Mouse (Mus musculus) kidney, embryonic 16.5 days (tissue): ENCODE results near the gene Ccdc105. TPM values are rescaled to one million over a fixed set of nuclear protein-coding genes. Genes with fewer than 3 reads are reported as not detected.

ENCODE experiments used
- ATAC-seq: fragments of 200-750 bp; cut with Nextera tagmentation; 2 replicates; pipeline ENCODE4 v1.8.0; 2017; ENCODE audit warnings: moderate TSS enrichment; ENCODE audit not compliant: low FRiP score, low TSS enrichment
- H3K27ac ChIP-seq: fragments of 300-500 bp; sonication (generic); 2 replicates; pipeline ENCODE4 v1.5.1; 2014; ENCODE audit warnings: low read length
- H3K27me3 ChIP-seq: fragments of 300-500 bp; sonication (generic); 2 replicates; pipeline ENCODE4 v1.6.1; 2014; ENCODE audit warnings: low read length, control low read depth, mixed read lengths; ENCODE audit not compliant: insufficient read depth
- H3K36me3 ChIP-seq: fragments of 300-500 bp; sonication (generic); 2 replicates; pipeline ENCODE4 v1.6.1; 2014; ENCODE audit warnings: low read length, control low read depth, mixed read lengths; ENCODE audit not compliant: insufficient read depth
- H3K4me1 ChIP-seq: fragments of 300-500 bp; sonication (generic); 2 replicates; pipeline ENCODE4 v1.6.1; 2014; ENCODE audit warnings: low read length, control low read depth, mixed read lengths; ENCODE audit not compliant: insufficient read depth
- H3K4me2 ChIP-seq: fragments of 300-500 bp; sonication (generic); replicated peaks from 2 replicates; pipeline ENCODE4 v1.6.1; 2014; ENCODE audit warnings: low read depth, low read length
- H3K4me3 ChIP-seq: fragments of 300-500 bp; sonication (generic); 2 replicates; pipeline ENCODE4 v1.5.1; 2014; ENCODE audit warnings: mild to moderate bottlenecking, low read length
- H3K9ac ChIP-seq: fragments of 300-500 bp; sonication (generic); replicated peaks from 2 replicates; pipeline ENCODE4 v1.6.1; 2014; ENCODE audit warnings: low read length
- H3K9me3 ChIP-seq: fragments of 300-500 bp; sonication (generic); 2 replicates; pipeline ENCODE4 v1.6.1; 2016; ENCODE audit warnings: low read length, control low read depth
- WGBS: fragments of 180-500 bp; shearing (Covaris S2); extraction: QIAGEN DNeasy Blood & Tissue Kit; methylation state at CpG from one replicate; pipeline ENCODE4 v1.1.7; 2014; 5-methylcytosine and 5-hydroxymethylcytosine counted together
- polyA plus RNA-seq: library from polyadenylated mRNA; unstranded; fragments of >200 nt; fragmentation: Nextera tagmentation; extraction: Ambion mirVana; gene quantifications from 2 replicates; pipeline ENCODE4 v1.2.1, GENCODE M21; 2015

The Ccdc105 gene
- polyA plus RNA-seq, 1 experiment from 2014 or later: not detected

DNA sequence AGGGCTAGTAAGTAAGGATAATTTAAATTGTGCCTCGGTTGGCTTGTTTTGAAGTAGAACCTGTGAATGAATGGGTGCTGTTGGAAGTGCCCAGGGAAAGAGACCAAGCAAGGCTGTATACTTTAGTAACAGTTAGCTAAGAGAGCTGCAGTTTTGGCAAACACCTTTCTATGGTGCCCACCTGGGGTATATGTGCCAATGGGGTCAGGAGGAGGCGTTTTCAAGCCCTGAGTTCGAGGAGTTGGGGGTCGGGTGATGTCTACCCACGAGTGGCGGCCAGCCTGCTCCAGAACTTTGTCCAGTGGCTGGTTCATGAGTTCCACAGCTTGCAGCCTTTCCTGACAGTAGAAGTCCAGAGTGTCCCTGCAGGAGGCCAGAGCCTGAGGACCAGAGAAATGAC, 3.9 kb downstream of the Ccdc105 start:
- H3K9ac ChIP-seq: no peak overlapping the region
- H3K27ac ChIP-seq: no peak overlapping the region
- ATAC-seq: no peak
- H3K4me2 ChIP-seq: no peak overlapping the region
- H3K9me3 ChIP-seq: no peaks in the 10 kb centered on the region
- 94% methylated on average over 6 of the region's 6 CpGs for WGBS
- peaks cover 13% of the 10 kb centered on the region; the same call in 1 of the 2 replicates for H3K4me1 ChIP-seq
- no peaks in the 10 kb centered on the region for H3K36me3 ChIP-seq
- peaks cover 6% of the 10 kb centered on the region; the same call in 1 of the 2 replicates for H3K27me3 ChIP-seq
- H3K4me3 ChIP-seq: no peak overlapping the region

- no peak overlapping the region for H3K4me2 ChIP-seq
Observed at GRCm38 (mm10) chr10:78748161-78748560, 4.7 kb downstream of the Ccdc105 start.

GRCm38 (mm10) chr10:78747035-78747721, 5.7 kb downstream of the Ccdc105 start:
- peak overlapping the region; percentile 39 for H3K4me3 ChIP-seq
- no peaks in the 10 kb centered on the region for H3K36me3 ChIP-seq
- peaks cover 10% of the 10 kb centered on the region; the same call in 1 of the 2 replicates for H3K4me1 ChIP-seq
- ATAC-seq: peak; percentile 72
- H3K27ac ChIP-seq: no peak overlapping the region
- H3K27me3 ChIP-seq: peaks cover 6% of the 10 kb centered on the region; the same call in 1 of the 2 replicates
- peak overlapping the region; percentile 28 for H3K9ac ChIP-seq
- WGBS: 2% methylated on average over 27 of the region's 27 CpGs
- H3K4me2 ChIP-seq: peak overlapping the region; percentile 62
- H3K9me3 ChIP-seq: no peaks in the 10 kb centered on the region

More at GRCm38 (mm10) chr10:78748161-78748560, 4.7 kb downstream of the Ccdc105 start:
- Histone ChIP-seq H3K9me3 (no peaks in the 10 kb centered on the region), H3K9ac (no peak overlapping the region), H3K27me3 (peaks cover 6% of the 10 kb centered on the region; the same call in 1 of the 2 replicates), H3K4me1 (peaks cover 13% of the 10 kb centered on the region; the same call in 1 of the 2 replicates), H3K27ac (no peak overlapping the region), H3K4me3 (no peak overlapping the region), H3K36me3 (no peaks in the 10 kb centered on the region)
- 81% methylated on average over 13 of the region's 13 CpGs for WGBS
- no peak for ATAC-seq

GRCm38 (mm10) chr10:78745453-78746232, 7.2 kb downstream of the Ccdc105 start:
- Histone ChIP-seq H3K27me3 (no peaks in the 10 kb centered on the region), H3K36me3 (no peaks in the 10 kb centered on the region), H3K4me2 (no peak overlapping the region), H3K27ac (no peak overlapping the region), H3K4me3 (no peak overlapping the region), H3K9me3 (no peaks in the 10 kb centered on the region), H3K9ac (no peak overlapping the region), H3K4me1 (peaks cover 5% of the 10 kb centered on the region; the same call in 1 of the 2 replicates)
- ATAC-seq: peak; percentile 68
- WGBS: 56% methylated on average over 4 of the region's 4 CpGs

GRCm38 (mm10) chr10:78743721-78744120, 9.1 kb downstream of the Ccdc105 start:
- H3K27me3 ChIP-seq: no peaks in the 10 kb centered on the region
- peaks cover 5% of the 10 kb centered on the region; the same call in 1 of the 2 replicates for H3K4me1 ChIP-seq
- H3K4me2 ChIP-seq: no peak overlapping the region
- H3K4me3 ChIP-seq: no peak overlapping the region
- no peaks in the 10 kb centered on the region for H3K9me3 ChIP-seq
- no peak for ATAC-seq
- no peak overlapping the region for H3K9ac ChIP-seq
- H3K27ac ChIP-seq: no peak overlapping the region
- no peaks in the 10 kb centered on the region for H3K36me3 ChIP-seq

DNA sequence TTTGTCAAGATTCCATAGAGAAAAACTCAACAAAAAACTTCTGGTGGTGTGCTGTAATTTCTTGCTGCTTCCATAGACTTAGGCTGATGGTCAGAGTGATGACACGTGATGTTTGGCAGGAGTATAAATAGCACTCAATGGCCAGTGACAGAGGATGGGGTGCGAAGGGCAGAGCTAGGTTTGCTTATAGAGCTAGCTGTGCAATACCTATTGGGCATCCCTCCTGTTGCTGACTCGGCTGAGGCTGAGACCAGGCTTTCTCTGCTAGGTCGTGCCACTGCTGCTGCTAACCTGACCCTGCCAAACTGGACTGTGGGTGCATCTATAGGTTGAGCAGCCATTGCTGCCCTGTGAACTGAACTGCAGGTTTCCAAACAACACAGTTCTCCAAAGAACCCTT, 13.0 kb downstream of the Ccdc105 start:
- Histone ChIP-seq H3K4me2 (no peak overlapping the region), H3K4me3 (no peak overlapping the region), H3K27ac (no peak overlapping the region), H3K9ac (no peak overlapping the region), H3K4me1 (no peaks in the 10 kb centered on the region), H3K36me3 (no peaks in the 10 kb centered on the region), H3K9me3 (no peaks in the 10 kb centered on the region), H3K27me3 (no peaks in the 10 kb centered on the region)
- 75% methylated on average over 4 of the region's 4 CpGs for WGBS
- no peak for ATAC-seq

- H3K4me1 ChIP-seq: no peaks in the 10 kb centered on the region
- WGBS: 89% methylated on average over 5 of the region's 5 CpGs
- no peaks in the 10 kb centered on the region for H3K9me3 ChIP-seq
- no peaks in the 10 kb centered on the region for H3K36me3 ChIP-seq
- no peak overlapping the region for H3K4me3 ChIP-seq
- H3K9ac ChIP-seq: no peak overlapping the region
- no peaks in the 10 kb centered on the region for H3K27me3 ChIP-seq
- no peak overlapping the region for H3K4me2 ChIP-seq
- no peak overlapping the region for H3K27ac ChIP-seq
- ATAC-seq: no peak
Observed at GRCm38 (mm10) chr10:78727876-78728275, 25.0 kb downstream of the Ccdc105 start.

- Histone ChIP-seq H3K4me2 (no peak overlapping the region), H3K27ac (no peak overlapping the region), H3K9ac (no peak overlapping the region), H3K9me3 (no peaks in the 10 kb centered on the region), H3K36me3 (no peaks in the 10 kb centered on the region), H3K4me1 (no peaks in the 10 kb centered on the region), H3K4me3 (no peak overlapping the region), H3K27me3 (no peaks in the 10 kb centered on the region)
- 69% methylated on average over 3 of the region's 3 CpGs for WGBS
- no peak for ATAC-seq
Observed at GRCm38 (mm10) chr10:78727035-78727434, 25.8 kb downstream of the Ccdc105 start.

DNA sequence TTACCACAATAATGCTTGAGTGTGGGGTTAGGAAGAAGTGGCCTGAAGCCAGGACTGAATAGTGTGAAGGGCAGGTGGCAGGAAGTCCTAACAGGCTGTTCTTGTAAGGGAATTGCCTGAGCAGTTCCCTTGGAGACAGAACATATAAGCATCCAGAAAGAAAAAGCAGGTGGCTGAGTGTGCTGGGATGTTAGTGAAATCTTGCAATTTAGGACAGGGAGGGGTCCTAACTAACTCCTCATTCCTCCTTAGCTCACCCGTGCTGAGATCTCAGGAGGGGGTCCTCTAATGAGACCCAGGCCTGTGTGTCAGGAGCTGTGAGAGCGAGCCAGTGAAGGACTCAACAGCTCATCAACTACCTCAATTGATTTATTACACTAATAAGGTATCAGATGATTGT, 29.4 kb downstream of the Ccdc105 start:
- H3K36me3 ChIP-seq: no peaks in the 10 kb centered on the region
- no peaks in the 10 kb centered on the region for H3K27me3 ChIP-seq
- no peaks in the 10 kb centered on the region for H3K9me3 ChIP-seq
- no peaks in the 10 kb centered on the region for H3K4me1 ChIP-seq
- no peak for ATAC-seq
- no peak overlapping the region for H3K4me3 ChIP-seq
- no peak overlapping the region for H3K27ac ChIP-seq
- H3K9ac ChIP-seq: no peak overlapping the region
- H3K4me2 ChIP-seq: no peak overlapping the region
- 4% methylated on average over 2 of the region's 2 CpGs for WGBS

GRCm38 (mm10) chr10:78722654-78723053, 30.2 kb downstream of the Ccdc105 start:
- no peaks in the 10 kb centered on the region for H3K27me3 ChIP-seq
- no peaks in the 10 kb centered on the region for H3K9me3 ChIP-seq
- no peak overlapping the region for H3K9ac ChIP-seq
- no peaks in the 10 kb centered on the region for H3K36me3 ChIP-seq
- H3K4me3 ChIP-seq: no peak overlapping the region
- ATAC-seq: no peak
- H3K4me2 ChIP-seq: no peak overlapping the region
- WGBS: 75% methylated on average over 2 of the region's 2 CpGs
- H3K27ac ChIP-seq: no peak overlapping the region
- no peaks in the 10 kb centered on the region for H3K4me1 ChIP-seq
